Mouse (Mus musculus) stomach, postnatal 0 days (tissue): Measurements from ENCODE around the gene Lcn2.

ENCODE experiments used
- CTCF ChIP-seq: IDR thresholded peaks from 2 replicates; pipeline ENCODE4 v1.5.1; 2016; ENCODE audit warnings: antibody characterized with exemption, low read depth, mild to moderate bottlenecking, moderate library complexity
- EP300 ChIP-seq: optimal IDR thresholded peaks from 2 replicates; pipeline ENCODE3; 2016; ENCODE audit warnings: antibody characterized with exemption

DNA sequence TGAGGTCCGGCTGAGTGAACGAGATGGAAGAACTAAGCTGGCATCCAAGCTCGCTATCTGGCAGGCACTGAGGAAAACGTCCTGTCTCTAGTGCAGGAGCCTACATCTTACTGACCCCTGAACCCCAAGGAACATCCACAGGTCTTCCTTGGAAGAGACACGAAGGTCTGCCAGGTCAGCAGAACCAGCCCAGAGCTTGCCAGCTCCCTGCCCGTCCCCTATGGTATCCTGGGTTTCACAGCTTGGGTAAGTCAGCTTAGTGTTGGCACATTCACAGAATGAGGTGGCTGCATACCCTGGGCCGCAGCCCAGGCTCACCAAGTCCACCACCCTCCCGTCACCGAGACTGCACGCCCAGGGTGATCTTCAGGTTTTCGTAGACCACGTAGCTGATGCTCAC is 27.7 kb upstream of the Lcn2 start:
- TF ChIP-seq CTCF (no peak), EP300 (no peak)
